Mouse (Mus musculus) heart, postnatal 0 days (tissue): ENCODE measurements around the gene D2hgdh. TPM values are rescaled to one million over a fixed set of nuclear protein-coding genes. Genes with fewer than 3 reads are reported as not detected.
"Not testable (repeated sequence)": the region's sequence is repeated elsewhere in the genome, so short reads cannot be mapped to it uniquely, and the experiment has no call there.

Experiments used
- ATAC-seq: fragments of 200-750 bp; cut with Nextera tagmentation; 2 replicates; pipeline ENCODE4 v1.8.0; 2017; ENCODE audit warnings: low read depth, moderate number of reproducible peaks, moderate library complexity; ENCODE audit not compliant: insufficient read depth
- DNase-seq: peaks from one replicate; pipeline ENCODE4 v3.0.0-alpha.2; 2016; ENCODE audit warnings: low spot score
- H3K27ac ChIP-seq: fragments of 300-500 bp; sonication (generic); 2 replicates; pipeline ENCODE4 v1.5.1; 2014; ENCODE audit warnings: low read depth, mild to moderate bottlenecking
- H3K27me3 ChIP-seq: fragments of 300-500 bp; sonication (generic); 2 replicates; pipeline ENCODE4 v1.6.1; 2014; ENCODE audit warnings: low read length, mixed read lengths; ENCODE audit not compliant: control insufficient read depth, insufficient read depth
- H3K36me3 ChIP-seq: fragments of 300-500 bp; sonication (generic); replicated peaks from 2 replicates; pipeline ENCODE4 v1.6.1; 2014; ENCODE audit warnings: low read length, mixed read lengths; ENCODE audit not compliant: control insufficient read depth, insufficient read depth
- H3K4me1 ChIP-seq: fragments of 300-500 bp; sonication (generic); 2 replicates; pipeline ENCODE4 v1.6.1; 2014; ENCODE audit warnings: antibody characterized with exemption; ENCODE audit not compliant: control insufficient read depth, insufficient read depth
- H3K4me2 ChIP-seq: fragments of 300-500 bp; sonication (generic); 2 replicates; pipeline ENCODE4 v1.6.1; 2014; ENCODE audit warnings: low read depth, mild to moderate bottlenecking, low read length, moderate library complexity
- H3K4me3 ChIP-seq: fragments of 300-500 bp; sonication (generic); 2 replicates; pipeline ENCODE4 v1.5.1; 2014; ENCODE audit warnings: low read depth, low read length
- H3K9ac ChIP-seq: fragments of 300-500 bp; sonication (generic); replicated peaks from 2 replicates; pipeline ENCODE4 v1.6.1; 2014; ENCODE audit warnings: low read depth, low read length, mixed read lengths
- H3K9me3 ChIP-seq: fragments of 300-500 bp; sonication (generic); replicated peaks from 2 replicates; pipeline ENCODE4 v1.6.1; 2016; ENCODE audit warnings: low read length; ENCODE audit not compliant: control insufficient read depth
- CTCF ChIP-seq: IDR thresholded peaks from 2 replicates; pipeline ENCODE4 v1.5.1; 2016; ENCODE audit warnings: antibody characterized with exemption, control low read depth, low read depth
- EP300 ChIP-seq: IDR thresholded peaks from 2 replicates; pipeline ENCODE4 v1.6.1; 2016; ENCODE audit warnings: antibody characterized with exemption, low read depth
- WGBS: fragments of 180-500 bp; shearing (Covaris S2); extraction: QIAGEN DNeasy Blood & Tissue Kit; methylation state at CpG from one replicate; pipeline ENCODE4 v1.1.7; 2014; 5-methylcytosine and 5-hydroxymethylcytosine counted together
- polyA plus RNA-seq: library from polyadenylated mRNA; unstranded; fragments of >200 nt; fragmentation: Nextera tagmentation; extraction: Ambion mirVana; gene quantifications from 2 replicates; pipeline ENCODE4 v1.2.1, GENCODE M21; 2015
- total RNA-seq: library from RNA; depleted of rRNA; stranded (reverse); fragments of >200 nt; gene quantifications from 2 replicates; pipeline ENCODE4 v1.2.3, GENCODE M21; 2014; ENCODE audit warnings: low replicate concordance

The D2hgdh gene
- total and polyA plus RNA-seq, 2 experiments from 2014 or later, result 13.9 to 23.8 TPM

GRCm38 (mm10) chr1:93832754-93833360, 8.1 kb downstream of the D2hgdh start:
- DNase-seq, result not testable (repeated sequence)
- 32% methylated on average over 1 of the region's 4 CpGs for WGBS
- 0 out of 2 replicates have a peak, but pooled peaks have one; percentile 20 for ATAC-seq

GRCm38 (mm10) chr1:93834671-93835150, 10.0 kb downstream of the D2hgdh start:
- Histone ChIP-seq H3K4me3 (no peak overlapping the region), H3K36me3 (no peaks in the 10 kb centered on the region), H3K9me3 (no peaks in the 10 kb centered on the region), H3K4me1 (no peaks in the 10 kb centered on the region), H3K27me3 (no peaks in the 10 kb centered on the region), H3K9ac (no peak overlapping the region), H3K27ac (no peak overlapping the region), H3K4me2 (no peak overlapping the region)
- no peak for DNase-seq
- TF ChIP-seq EP300 (no peak), CTCF (no peak)
- no peak for ATAC-seq
- WGBS, result 90% methylated on average over 7 of the region's 7 CpGs

More at GRCm38 (mm10) chr1:93832754-93833360, 8.1 kb downstream of the D2hgdh start:
- 0 out of 2 replicates have a peak, but pooled peaks have one; percentile 3 for TF ChIP-seq CTCF
- H3K36me3 ChIP-seq, H3K4me3 ChIP-seq, H3K9ac ChIP-seq, H3K27me3 ChIP-seq, H3K27ac ChIP-seq, H3K4me1 ChIP-seq, H3K9me3 ChIP-seq, H3K4me2 ChIP-seq: not testable (repeated sequence)

- no peaks in the 10 kb centered on the region for H3K27me3 ChIP-seq
- H3K4me1 ChIP-seq, result no peaks in the 10 kb centered on the region
- TF ChIP-seq EP300 (no peak), CTCF (no peak)
- no peak overlapping the region for H3K4me2 ChIP-seq
- no peak for DNase-seq
- no peaks in the 10 kb centered on the region for H3K36me3 ChIP-seq
- H3K9ac ChIP-seq, result no peak overlapping the region
- H3K27ac ChIP-seq, result no peak overlapping the region
- no peaks in the 10 kb centered on the region for H3K9me3 ChIP-seq
- no peak for ATAC-seq
- H3K4me3 ChIP-seq, result no peak overlapping the region
- WGBS, result 90% methylated on average over 4 of the region's 4 CpGs
Measured at GRCm38 (mm10) chr1:93835211-93835610, 10.5 kb downstream of the D2hgdh start.

GRCm38 (mm10) chr1:93835876-93836531, 11.3 kb downstream of the D2hgdh start:
- no peaks in the 10 kb centered on the region for H3K27me3 ChIP-seq
- ATAC-seq (no peak), DNase-seq (no peak)
- H3K9me3 ChIP-seq, result no peaks in the 10 kb centered on the region
- no peaks in the 10 kb centered on the region for H3K4me1 ChIP-seq
- no peak overlapping the region for H3K4me2 ChIP-seq
- TF ChIP-seq EP300 (no peak), CTCF (no peak)
- no peak overlapping the region for H3K4me3 ChIP-seq
- 80% methylated on average over 6 of the region's 6 CpGs for WGBS
- no peak overlapping the region for H3K27ac ChIP-seq
- H3K9ac ChIP-seq, result no peak overlapping the region
- no peaks in the 10 kb centered on the region for H3K36me3 ChIP-seq

GRCm38 (mm10) chr1:93836532-93836913, 11.8 kb downstream of the D2hgdh start:
- TF ChIP-seq CTCF (no peak), EP300 (no peak)
- Histone ChIP-seq H3K27ac (no peak overlapping the region), H3K27me3 (no peaks in the 10 kb centered on the region), H3K4me3 (no peak overlapping the region), H3K4me1 (no peaks in the 10 kb centered on the region), H3K9me3 (no peaks in the 10 kb centered on the region), H3K4me2 (no peak overlapping the region), H3K9ac (no peak overlapping the region), H3K36me3 (no peaks in the 10 kb centered on the region)
- ATAC-seq (no peak), DNase-seq (no peak)
- WGBS, result 92% methylated on average over 2 of the region's 2 CpGs
